Mouse (Mus musculus): ENCODE measurements around the gene Gm20518. TPM values are rescaled to one million over a fixed set of nuclear protein-coding genes. Genes with fewer than 3 reads are reported as not detected.
A peak's percentile ranks its signal among the peaks of the same experiment; 100 is the strongest.

Gm20518 gene
- total and polyA plus RNA-seq, 3 experiments = 0.35 to 0.53 TPM; not detected in 1

- TF ChIP-seq NRF1 (IDR thresholded peaks at IDR 0.05; ENCODE audit: insufficient read depth, low read depth, low read length, poor library complexity, severe bottlenecking) (no peak), CHD2 (IDR thresholded peaks at IDR 0.05; ENCODE audit: low read length) (no peak), CHD1 (IDR thresholded peaks at IDR 0.05; ENCODE audit: low read depth, low read length) (peak; percentile 85; the same call in 1 of the 2 replicates), HCFC1 (IDR thresholded peaks at IDR 0.05; ENCODE audit: low read depth, low read length) (peak; percentile 42; the same call in 1 of the 2 replicates), RAD21 (IDR thresholded peaks at IDR 0.05; ENCODE audit: low read depth, low read length) (no peak), ZNF384 (IDR thresholded peaks at IDR 0.05; ENCODE audit: low read depth, low read length) (peak; percentile 26; the same call in 1 of the 2 replicates), USF1 (IDR thresholded peaks at IDR 0.05; ENCODE audit: low read depth, low read length) (no peak; the same call in 1 of the 2 replicates), GATA1 (IDR thresholded peaks at IDR 0.05; ENCODE audit: low read depth, low read length) (peak; percentile 51), MYB (IDR thresholded peaks at IDR 0.05; ENCODE audit: low read depth, low read length) (no peak), SMC3 (IDR thresholded peaks at IDR 0.05; ENCODE audit: low read depth, low read length) (no peak), TAL1 (IDR thresholded peaks at IDR 0.05; ENCODE audit: low read length) (no peak), SIN3A (IDR thresholded peaks at IDR 0.05; ENCODE audit: low read length) (peak; percentile 56), EP300 (IDR thresholded peaks at IDR 0.05; ENCODE audit: low read depth in 1 of 2, low read length in 2 of 2) (peak; percentile 51 to 58; a peak in 3 of 4 replicates), ETS1 (IDR thresholded peaks at IDR 0.05; ENCODE audit: low read depth, low read length) (peak; percentile 66; the same call in 1 of the 2 replicates), UBTF (IDR thresholded peaks at IDR 0.05; ENCODE audit: borderline replicate concordance, insufficient read depth, low read depth, low read length) (no peak), ZC3H11A (IDR thresholded peaks at IDR 0.05; ENCODE audit: low read depth, low read length) (no peak), BHLHE40 (IDR thresholded peaks at IDR 0.05; ENCODE audit: borderline replicate concordance, low read depth, low read length) (no peak), ELF1 (IDR thresholded peaks at IDR 0.05; ENCODE audit: low read depth, low read length) (0 out of 2 replicates have a peak, but pooled peaks have one; percentile 25), NELFE (IDR thresholded peaks at IDR 0.05; ENCODE audit: low read depth, low read length) (peak; percentile 62; the same call in 1 of the 2 replicates), GABPA (IDR thresholded peaks at IDR 0.05; ENCODE audit: low read depth, low read length) (no peak), JUND (IDR thresholded peaks at IDR 0.05; ENCODE audit: low read depth, low read length) (no peak), TCF12 (IDR thresholded peaks at IDR 0.05; ENCODE audit: low read depth, low read length) (peak; percentile 54)
Observed at GRCm38 (mm10) chr16:17939255-17939751, 47.8 kb upstream of the Gm20518 start (continued).

DNA sequence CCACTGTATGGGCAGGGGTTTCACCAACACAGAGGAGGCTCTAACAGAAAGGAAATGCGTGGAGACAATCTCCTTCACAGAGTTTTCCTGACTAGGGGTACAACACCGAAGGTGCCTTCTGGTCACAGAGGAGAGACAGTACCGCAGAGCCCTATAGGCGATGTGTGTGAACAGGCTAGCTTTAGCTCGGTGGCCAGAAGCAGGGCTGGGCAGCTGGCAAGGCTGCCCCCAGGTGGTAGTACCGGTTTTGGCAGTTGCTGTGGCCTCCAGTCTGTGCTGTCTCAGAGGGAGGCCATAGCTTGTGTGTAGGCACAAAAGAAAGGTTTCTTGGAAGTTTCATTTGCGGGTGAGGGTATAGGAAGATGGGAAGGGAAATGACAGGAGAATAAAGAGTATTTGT, 47.4 kb upstream of the Gm20518 start:
- H3K9ac ChIP-seq (ENCODE audit: control insufficient read depth, low read depth, low read length, poor library complexity, severe bottlenecking) = peak overlapping the region; percentile 61
- DNase-seq (ENCODE audit: low read depth, low spot score) = peak; percentile 92
- peak overlapping the region; percentile 87 for H3K27ac ChIP-seq (ENCODE audit: control insufficient read depth, low read depth, low read length)
- 0 out of 2 replicates have a peak, but pooled peaks have one; percentile 11 for TF ChIP-seq MXI1 (IDR thresholded peaks at IDR 0.05; ENCODE audit: low read depth, low read length)
- peak; percentile 66 for TF ChIP-seq ZC3H11A (IDR thresholded peaks at IDR 0.05; ENCODE audit: low read depth, low read length)
- 0 out of 2 replicates have a peak, but pooled peaks have one; percentile 28 for TF ChIP-seq JUND (IDR thresholded peaks at IDR 0.05; ENCODE audit: low read depth, low read length)
- no peak for TF ChIP-seq MEF2A (IDR thresholded peaks at IDR 0.05; ENCODE audit: extremely low read depth, insufficient replicate concordance, low read depth, low read length, poor library complexity, severe bottlenecking)
- TF ChIP-seq RAD21 (IDR thresholded peaks at IDR 0.05; ENCODE audit: low read depth, low read length) = peak; percentile 67
- TF ChIP-seq CTCF (IDR thresholded peaks at IDR 0.05 in 2 of 3, conservative IDR thresholded peaks at IDR 0.05 in 1 of 3; ENCODE audit: control insufficient read depth in 1 of 3, insufficient read depth in 1 of 3, low read depth in 2 of 3, low read length in 3 of 3, poor library complexity in 1 of 3, severe bottlenecking in 1 of 3) = peak; percentile 81 to 89 (median 86)
- peak; percentile 11; the same call in 1 of the 2 replicates for TF ChIP-seq MYC (IDR thresholded peaks at IDR 0.05; ENCODE audit: low read depth, low read length)
- TF ChIP-seq ETS1 (IDR thresholded peaks at IDR 0.05; ENCODE audit: low read depth, low read length) = no peak; the same call in 1 of the 2 replicates
- TF ChIP-seq MAX (IDR thresholded peaks at IDR 0.05; ENCODE audit: low read length) = no peak
- TF ChIP-seq TCF12 (IDR thresholded peaks at IDR 0.05; ENCODE audit: low read depth, low read length) = 0 out of 2 replicates have a peak, but pooled peaks have one; percentile 7
- 0 out of 2 replicates have a peak, but pooled peaks have one; percentile 19 for TF ChIP-seq SIN3A (IDR thresholded peaks at IDR 0.05; ENCODE audit: low read length)
- peak; percentile 76 for TF ChIP-seq SMC3 (IDR thresholded peaks at IDR 0.05; ENCODE audit: low read depth, low read length)
- 0 out of 2 replicates have a peak, but pooled peaks have one; percentile 39 for TF ChIP-seq BHLHE40 (IDR thresholded peaks at IDR 0.05; ENCODE audit: borderline replicate concordance, low read depth, low read length)
- TF ChIP-seq ZNF384 (IDR thresholded peaks at IDR 0.05; ENCODE audit: low read depth, low read length) = peak; percentile 33; the same call in 1 of the 2 replicates
- TF ChIP-seq HCFC1 (IDR thresholded peaks at IDR 0.05; ENCODE audit: low read depth, low read length) = peak; percentile 61
- H3K27me3 ChIP-seq (ENCODE audit: control insufficient read depth in 1 of 2, insufficient read depth in 2 of 2, low read length in 2 of 2) = no peaks in the 10 kb centered on the region
- no peaks in the 10 kb centered on the region for H3K79me2 ChIP-seq (ENCODE audit: control insufficient read depth, insufficient read depth, low read length, poor library complexity)
- no peaks in the 10 kb centered on the region for H3K9me3 ChIP-seq (replicated peaks; ENCODE audit: insufficient read depth, low read length)
- H3K36me3 ChIP-seq (ENCODE audit: control insufficient read depth in 1 of 2, insufficient read depth in 2 of 2, low read length in 2 of 2) = peaks cover 0 to 20% of the 10 kb centered on the region in 2 experiments; a peak in 2 of 4 replicates
- H3K4me1 ChIP-seq (ENCODE audit: control insufficient read depth in 1 of 2, insufficient read depth in 2 of 2, low read length in 2 of 2) = peaks cover 21 to 27% of the 10 kb centered on the region in 2 experiments
- peak overlapping the region; percentile 37 to 43 for H3K4me3 ChIP-seq (ENCODE audit: control insufficient read depth in 1 of 2, insufficient read depth in 1 of 2, low read depth in 2 of 2, low read length in 2 of 2)

Data from MEL (cell line).